Comparison of ENCODE assay signal across 13 mouse cellular contexts in genomic region chr11:79217133-79217532, GRCm38 (mm10).
"Had no signal": no experiment of that assay in that cellular context is flagged by ENCODE, and none has a peak within 500 bp of the region (broad histone marks: within the 10 kb centered on the region; RNA-seq: fewer than 3 reads in every experiment).

No protein-coding gene starts in this region.

- H3K4me2 ChIP-seq: lung, embryonic 14.5 days; midbrain, embryonic 11.5 days; midbrain, embryonic 13.5 days; midbrain, embryonic 15.5 days; neural tube, embryonic 12.5 days had no signal

- ATAC-seq: midbrain, embryonic 13.5 days; midbrain, embryonic 15.5 days had no signal

- H3K27ac ChIP-seq: midbrain, embryonic 13.5 days; midbrain, embryonic 15.5 days; neural tube, embryonic 12.5 days had no signal

- H3K9me3 ChIP-seq: midbrain, embryonic 13.5 days; midbrain, embryonic 15.5 days; neural tube, embryonic 12.5 days had no signal

- H3K36me3 ChIP-seq: midbrain, embryonic 13.5 days; midbrain, embryonic 15.5 days; neural tube, embryonic 12.5 days had no signal

- H3K27me3 ChIP-seq: midbrain, embryonic 13.5 days; midbrain, embryonic 15.5 days; neural tube, embryonic 12.5 days had no signal

- DNase-seq: lung, adult 18-20 months; lung, embryonic 14.5 days; lung, postnatal 10 days; lung, postnatal 4 days; right cerebral cortex, postnatal 14 days; spleen, adult 18-20 months; thymus, adult 2 months; thymus, postnatal 25 days; thymus, postnatal 4 days had no signal

- H3K4me1 ChIP-seq: midbrain, embryonic 15.5 days; neural tube, embryonic 12.5 days had no signal

- H3K4me3 ChIP-seq: midbrain, embryonic 13.5 days; midbrain, embryonic 15.5 days; neural tube, embryonic 12.5 days had no signal

- H3K9ac ChIP-seq: lung, embryonic 14.5 days; midbrain, embryonic 13.5 days; midbrain, embryonic 15.5 days; neural tube, embryonic 12.5 days had no signal
